ENCODE assay signal across 8 mouse cellular contexts in the genomic region with DNA sequence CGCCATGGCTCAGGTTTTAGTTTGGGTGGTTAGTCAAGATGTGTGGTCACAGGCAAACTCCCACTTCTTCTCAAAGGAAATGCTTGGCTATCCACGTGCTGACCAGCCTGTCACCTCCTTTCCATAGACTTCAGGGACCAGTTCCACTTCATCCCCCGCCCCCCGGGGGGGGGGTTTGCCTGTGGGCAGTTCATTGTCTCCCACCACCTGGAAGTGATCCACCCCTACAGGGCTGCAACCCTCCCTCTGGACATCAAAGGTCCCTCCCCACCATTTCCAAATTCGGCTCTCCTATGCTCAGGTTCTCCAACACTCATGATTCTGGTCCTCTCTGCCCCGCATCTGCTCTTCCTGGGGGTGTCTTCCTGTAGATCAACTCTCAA. TPM values are rescaled to one million over a fixed set of nuclear protein-coding genes. Genes with fewer than 3 reads are reported as not detected.
DNase-seq lines count a peak whose midpoint lies in the region; ATAC-seq lines count a peak whose summit lies in the region.

No protein-coding gene starts in this region.

- peak overlapping the region; percentile 91 for H3K9ac ChIP-seq in hindbrain, embryonic 16.5 days (ENCODE audit: low read depth, low read length)
- peak overlapping the region; percentile 86 for H3K9ac ChIP-seq in midbrain, embryonic 16.5 days (ENCODE audit: low read depth, low read length)

- peak overlapping the region; percentile 87; the same call in 1 of the 2 replicates for H3K27ac ChIP-seq in embryonic facial prominence, embryonic 10.5 days (replicated peaks)
- H3K27ac ChIP-seq in hindbrain, embryonic 16.5 days (ENCODE audit: low read depth, low read length): peak overlapping the region; percentile 72
- peak overlapping the region; percentile 72 for H3K27ac ChIP-seq in midbrain, embryonic 16.5 days (ENCODE audit: low read length)

- peak overlapping the region; percentile 86 for H3K4me2 ChIP-seq in hindbrain, embryonic 16.5 days (ENCODE audit: low read length)
- H3K4me2 ChIP-seq in midbrain, embryonic 16.5 days (ENCODE audit: low read length): peak overlapping the region; percentile 83

- H3K36me3 ChIP-seq in embryonic facial prominence, embryonic 10.5 days (replicated peaks): no peaks in the 10 kb centered on the region
- H3K36me3 ChIP-seq in hindbrain, embryonic 16.5 days (ENCODE audit: control insufficient read depth, insufficient read depth, low read length): no peaks in the 10 kb centered on the region
- H3K36me3 ChIP-seq in midbrain, embryonic 16.5 days (ENCODE audit: control insufficient read depth, insufficient read depth, low read length): no peaks in the 10 kb centered on the region

- ATAC-seq in hindbrain, embryonic 16.5 days: peak; percentile 21
- ATAC-seq in midbrain, embryonic 16.5 days: peak; percentile 70
- ATAC-seq in erythroblast, adult 5-6 weeks (replicated peaks; ENCODE audit: low FRiP score, poor library complexity, severe bottlenecking): no peak

- H3K4me1 ChIP-seq in embryonic facial prominence, embryonic 10.5 days: peaks cover 17% of the 10 kb centered on the region
- H3K4me1 ChIP-seq in hindbrain, embryonic 16.5 days (ENCODE audit: control insufficient read depth, insufficient read depth, low read depth, low read length): peaks cover 2% of the 10 kb centered on the region; the same call in 1 of the 2 replicates
- peaks cover 9% of the 10 kb centered on the region for H3K4me1 ChIP-seq in midbrain, embryonic 16.5 days (ENCODE audit: control insufficient read depth, insufficient read depth, low read length)

- DNase-seq in left cerebral cortex, postnatal 4 days: peak; percentile 11
- DNase-seq in left cerebral cortex, adult 8-10 months (ENCODE audit: low spot score in 2 of 2): no peak
- peak; percentile 60 for DNase-seq in embryonic facial prominence, embryonic 10.5 days (ENCODE audit: low spot score)
- DNase-seq in right cerebral cortex, postnatal 10 days (ENCODE audit: low spot score in 2 of 2): no peak
- no peak for DNase-seq in ovary, postnatal 10 days (ENCODE audit: low spot score)

- peaks cover 27% of the 10 kb centered on the region for H3K27me3 ChIP-seq in embryonic facial prominence, embryonic 10.5 days (replicated peaks; ENCODE audit: low read depth, poor library complexity, severe bottlenecking)
- H3K27me3 ChIP-seq in hindbrain, embryonic 16.5 days (replicated peaks; ENCODE audit: control insufficient read depth, insufficient read depth, low read length): no peaks in the 10 kb centered on the region
- H3K27me3 ChIP-seq in midbrain, embryonic 16.5 days (ENCODE audit: control insufficient read depth, insufficient read depth, low read depth, low read length): no peaks in the 10 kb centered on the region

- WGBS in embryonic facial prominence, embryonic 10.5 days: 1% methylated on average over 6 of the region's 6 CpGs
- 3% methylated on average over 5 of the region's 6 CpGs for WGBS in hindbrain, embryonic 16.5 days
- whole genome bisulfite sequencing in midbrain, embryonic 16.5 days: 0% methylated on average over 5 of the region's 6 CpGs

- peak overlapping the region; percentile 76 for H3K4me3 ChIP-seq in embryonic facial prominence, embryonic 10.5 days
- H3K4me3 ChIP-seq in hindbrain, embryonic 16.5 days (ENCODE audit: low read length): peak overlapping the region; percentile 76
- peak overlapping the region; percentile 79 for H3K4me3 ChIP-seq in midbrain, embryonic 16.5 days (ENCODE audit: low read depth, low read length)

- intact Hi-C loops in left cerebral cortex, postnatal 4 days (cut with DNase I): no loop called here

- H3K9me3 ChIP-seq in embryonic facial prominence, embryonic 10.5 days: no peaks in the 10 kb centered on the region
- no peaks in the 10 kb centered on the region for H3K9me3 ChIP-seq in hindbrain, embryonic 16.5 days (ENCODE audit: control insufficient read depth, low read length)
- H3K9me3 ChIP-seq in midbrain, embryonic 16.5 days (replicated peaks; ENCODE audit: control insufficient read depth, low read length, poor library complexity, severe bottlenecking): no peaks in the 10 kb centered on the region

RNA-seq across cellular contexts. Expression of a gene that starts 33.7 kb away (rescaled TPM):
- 10 to 100 TPM; 25.2 to 26.7 TPM for total RNA-seq in left cerebral cortex, postnatal 4 days (2021)
- 10 to 100 TPM; 51.8 to 54.6 (median 52.9) TPM for total RNA-seq in left cerebral cortex, adult 8-10 months (2022)
- polyA plus RNA-seq in embryonic facial prominence, embryonic 10.5 days (2016; fragmentation: Nextera tagmentation; extraction: Ambion mirVana): 10.7 and 11.2 TPM in 2 replicates
- 27.1 and 30.9 TPM in 2 replicates for polyA plus RNA-seq in hindbrain, embryonic 16.5 days (2015; fragmentation: Nextera tagmentation; extraction: Ambion mirVana)
- polyA plus RNA-seq in midbrain, embryonic 16.5 days (2015; fragmentation: Nextera tagmentation; extraction: Ambion mirVana): 22.3 and 26.2 TPM in 2 replicates
- not detected in 2 replicates for total RNA-seq in erythroblast, adult 5-6 weeks (2015; ENCODE audit: low replicate concordance)
- 1.0 TPM in 1 of 2 replicates, not detected in the other for total RNA-seq in erythroblast, adult 5-6 weeks (2017; ENCODE audit: low replicate concordance)

Comparison
In these comparisons a context has a peak if more than half of its experiments do, and no peak if none do; other contexts are left out.
1. DNase-seq: peak in left cerebral cortex, postnatal 4 days (single experiment) and embryonic facial prominence, embryonic 10.5 days (single experiment); none in left cerebral cortex, adult 8-10 months (0 of 2), right cerebral cortex, postnatal 10 days (0 of 2) and ovary, postnatal 10 days (single experiment).
2. RNA of a gene that starts 33.7 kb away (total RNA-seq): 51.8 to 54.6 TPM in left cerebral cortex, adult 8-10 months and 25.2 to 26.7 TPM in left cerebral cortex, postnatal 4 days; 1.0 TPM in erythroblast, adult 5-6 weeks; every median in the first group is over 10 times any median in the second.
3. Peak in every context shown above with its lines, with median percentiles within 50 percentile points of each other: H3K27ac ChIP-seq and H3K4me3 ChIP-seq.